ENCODE assay signal across 18 mouse cellular contexts in genomic region chr7:137068796-137069195, GRCm38 (mm10).
DNase-seq lines count a peak whose midpoint lies in the region; ATAC-seq and TF ChIP-seq lines count a peak whose summit lies in the region.
"Had no signal": no experiment of that assay in that cellular context is flagged by ENCODE, and none has a peak within 500 bp of the region (broad histone marks: within the 10 kb centered on the region; RNA-seq: fewer than 3 reads in every experiment).

No protein-coding gene starts in this region.

- TF ChIP-seq EP300 in heart, adult 2 months (IDR thresholded peaks at IDR 0.05; ENCODE audit: insufficient read depth, low read depth, low read length), result 0 out of 2 replicates have a peak, but pooled peaks have one; percentile 46

- no peak for TF ChIP-seq POLR2A in heart, adult 2 months (IDR thresholded peaks at IDR 0.05; ENCODE audit: insufficient read depth, low read depth, low read length)

- peak; percentile 43 to 68 for DNase-seq in heart, adult 2 months
- peak; percentile 32 for DNase-seq in ovary, adult 18-20 months (ENCODE audit: low spot score)
- DNase-seq in ovary, postnatal 14 days (ENCODE audit: low spot score), result no peak
- DNase-seq in adrenal gland, postnatal 36 days, result peak; percentile 54 to 56
- no peak for DNase-seq in layer of hippocampus, adult 8-10 months (ENCODE audit: low spot score in 2 of 2)
- no peak for DNase-seq in yolk sac, embryonic 10.5 days (ENCODE audit: low spot score)
- DNase-seq: cerebellum, adult 9-10 months; retina, postnatal 1 day; right cerebral cortex, postnatal 4 days had no signal

- peak; percentile 30 for TF ChIP-seq CTCF in heart, adult 2 months (IDR thresholded peaks at IDR 0.05)

- no peak overlapping the region for H3K9ac ChIP-seq in heart, adult 2 months (ENCODE audit: low read depth, low read length)
- H3K9ac ChIP-seq in heart, embryonic 11.5 days (ENCODE audit: low read depth, low read length), result no peak overlapping the region
- H3K9ac ChIP-seq: embryonic facial prominence, embryonic 12.5 days; forebrain, embryonic 15.5 days; hindbrain, embryonic 15.5 days had no signal

- no peaks in the 10 kb centered on the region for H3K79me2 ChIP-seq in heart, adult 2 months (replicated peaks; ENCODE audit: control insufficient read depth, insufficient read depth, low read length)

- H3K36me3 ChIP-seq in heart, adult 2 months (ENCODE audit: control insufficient read depth, insufficient read depth, low read length), result no peaks in the 10 kb centered on the region
- H3K36me3 ChIP-seq in heart, embryonic 11.5 days (ENCODE audit: control insufficient read depth, insufficient read depth, low read length), result no peaks in the 10 kb centered on the region
- H3K36me3 ChIP-seq: embryonic facial prominence, embryonic 12.5 days; forebrain, embryonic 15.5 days; hindbrain, embryonic 15.5 days had no signal

- ATAC-seq in heart, embryonic 11.5 days (replicated peaks; ENCODE audit: insufficient number of reproducible peaks, low FRiP score, low TSS enrichment), result no peak
- ATAC-seq: forebrain, embryonic 15.5 days; intestine, postnatal 0 days; lung, postnatal 0 days; midbrain, embryonic 16.5 days had no signal

- no peak overlapping the region for H3K4me3 ChIP-seq in heart, adult 2 months
- no peak overlapping the region for H3K4me3 ChIP-seq in heart, embryonic 11.5 days (ENCODE audit: low read depth, low read length)
- H3K4me3 ChIP-seq: embryonic facial prominence, embryonic 12.5 days; erythroblast, embryonic 14.5 days; forebrain, embryonic 15.5 days; hindbrain, embryonic 15.5 days had no signal

- H3K27ac ChIP-seq in heart, adult 2 months, result no peak overlapping the region; the same call in 1 of the 2 replicates
- H3K27ac ChIP-seq in heart, embryonic 11.5 days (ENCODE audit: low read depth, low read length), result no peak overlapping the region
- H3K27ac ChIP-seq: embryonic facial prominence, embryonic 12.5 days; forebrain, embryonic 15.5 days; hindbrain, embryonic 15.5 days; kidney, postnatal 0 days had no signal

- H3K27me3 ChIP-seq in heart, adult 2 months (ENCODE audit: control insufficient read depth, insufficient read depth, low read length), result no peaks in the 10 kb centered on the region
- peaks cover 12% of the 10 kb centered on the region for H3K27me3 ChIP-seq in heart, embryonic 11.5 days (ENCODE audit: control insufficient read depth, insufficient read depth, low read length)
- H3K27me3 ChIP-seq: embryonic facial prominence, embryonic 12.5 days; forebrain, embryonic 15.5 days; hindbrain, embryonic 15.5 days had no signal

- 31% methylated on average over 5 of the region's 5 CpGs for WGBS in heart, adult 2 months
- WGBS in heart, embryonic 11.5 days (ENCODE audit: insufficient replicate concordance), result 45% methylated on average over 5 of the region's 5 CpGs

- no peaks in the 10 kb centered on the region for H3K9me3 ChIP-seq in heart, embryonic 11.5 days (replicated peaks; ENCODE audit: control insufficient read depth, low read length)
- H3K9me3 ChIP-seq: embryonic facial prominence, embryonic 12.5 days; forebrain, embryonic 15.5 days; hindbrain, embryonic 15.5 days had no signal

- H3K4me1 ChIP-seq in heart, adult 2 months (ENCODE audit: control insufficient read depth, insufficient read depth, low read length), result peaks cover 8% of the 10 kb centered on the region
- peaks cover 16% of the 10 kb centered on the region for H3K4me1 ChIP-seq in heart, embryonic 11.5 days (ENCODE audit: control insufficient read depth, insufficient read depth, low read length)
- H3K4me1 ChIP-seq: forebrain, embryonic 15.5 days had no signal

- H3K4me2 ChIP-seq in heart, embryonic 11.5 days, result no peak overlapping the region
- H3K4me2 ChIP-seq: embryonic facial prominence, embryonic 12.5 days; forebrain, embryonic 15.5 days; hindbrain, embryonic 15.5 days had no signal

- intact Hi-C loops in heart, adult 2 months (cut with DNase I), result no loop called here

Comparison
In these comparisons a context has a peak if more than half of its experiments do, and no peak if none do; other contexts are left out.
1. DNase-seq: peak in heart, adult 2 months (2 of 2), ovary, adult 18-20 months (single experiment) and adrenal gland, postnatal 36 days (2 of 2); none in ovary, postnatal 14 days (single experiment), layer of hippocampus, adult 8-10 months (0 of 2) and yolk sac, embryonic 10.5 days (single experiment).